Mouse (Mus musculus) B cell, adult 2 months (primary cell): ENCODE data around the gene Spata25.
A peak's percentile ranks its signal among the peaks of the same experiment; 100 is the strongest.

Experiments
- DNase-seq, 2 experiments: peaks; one replicate each; pipeline ENCODE4 v3.0.0; 2022

Gene Spata25

GRCm38 (mm10) chr2:164804533-164805331 is 23.6 kb downstream of the Spata25 start, which contains the start of the genes Acot8 and Zswim3:
TSS of gene Acot8 (minus strand) at chr2:164804882.
TSS of gene Zswim3 (plus strand) at chr2:164805098.
- DNase-seq, result peak; percentile 96 to 97

GRCm38 (mm10) chr2:164803921-164804313 is 24.4 kb downstream of the Spata25 start:
- DNase-seq, result no peak

DNA sequence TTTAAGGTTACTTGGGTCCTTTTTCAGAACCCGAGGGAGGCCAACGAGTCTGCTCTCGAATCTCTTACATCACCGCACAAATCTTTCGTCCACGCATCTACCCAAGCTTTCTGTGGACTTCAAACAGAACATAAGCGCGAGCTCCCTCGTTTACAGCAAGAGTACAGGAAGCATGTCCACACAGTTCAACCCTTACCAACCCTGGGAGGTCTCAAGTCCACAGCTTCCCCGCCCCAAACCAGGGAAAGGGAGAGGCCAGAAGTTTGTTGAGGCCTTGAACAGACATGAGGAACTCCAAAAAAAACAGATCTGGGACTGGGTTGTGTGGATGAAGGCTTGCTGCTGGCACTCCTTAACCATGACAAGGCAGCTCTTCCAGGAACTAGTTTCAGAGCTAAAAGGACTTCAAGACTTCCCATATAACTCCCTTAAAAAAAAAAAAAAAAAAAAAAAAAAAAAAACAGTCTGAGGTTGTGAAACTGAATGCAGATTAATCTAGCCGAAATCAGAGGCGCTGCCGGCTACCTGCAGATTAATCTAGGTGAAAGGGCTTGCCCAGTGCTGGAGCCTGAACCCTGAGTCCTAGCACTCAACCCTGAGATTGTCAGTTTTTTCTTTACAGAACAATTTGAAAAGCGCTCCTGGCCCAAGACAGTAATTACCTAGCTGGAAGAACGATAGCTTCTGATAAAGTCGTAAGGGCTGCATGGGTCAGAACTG is 25.0 kb downstream of the Spata25 start:
- DNase-seq, result no peak

- DNase-seq, result no peak
Measured at GRCm38 (mm10) chr2:164800252-164801004, 27.9 kb downstream of the Spata25 start.

GRCm38 (mm10) chr2:164798554-164798953 is 29.8 kb downstream of the Spata25 start:
- peak in 1 of 2 experiments; percentile 38 for DNase-seq

- no peak for DNase-seq
Measured at GRCm38 (mm10) chr2:164795868-164796267, 32.5 kb downstream of the Spata25 start.

GRCm38 (mm10) chr2:164794293-164794692 is 34.0 kb downstream of the Spata25 start:
- peak; percentile 79 to 82 for DNase-seq

DNA sequence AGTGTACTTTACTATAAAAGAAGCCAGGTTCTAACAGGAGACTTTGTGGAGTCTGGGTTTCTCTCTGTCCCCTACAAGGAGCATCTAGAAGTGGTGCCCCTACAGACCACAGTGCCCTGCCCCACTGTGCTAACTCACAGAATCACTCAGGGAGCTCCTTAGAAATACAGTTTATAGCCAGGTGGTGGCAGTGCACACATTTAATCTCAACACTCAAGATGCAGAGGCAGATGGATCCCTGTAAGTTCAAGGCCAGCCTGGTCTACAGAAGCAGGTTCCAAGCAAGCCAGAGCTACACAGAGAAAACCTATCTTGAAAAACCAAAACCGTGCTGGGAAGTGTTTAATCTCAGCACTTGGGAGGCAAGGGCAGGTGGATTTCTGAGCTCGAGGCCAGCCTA is 34.6 kb downstream of the Spata25 start:
- peak in 1 of 2 experiments; percentile 33 for DNase-seq

- DNase-seq, result peak; percentile 78 to 80
Measured at GRCm38 (mm10) chr2:164793236-164793635, 35.1 kb downstream of the Spata25 start.

DNA sequence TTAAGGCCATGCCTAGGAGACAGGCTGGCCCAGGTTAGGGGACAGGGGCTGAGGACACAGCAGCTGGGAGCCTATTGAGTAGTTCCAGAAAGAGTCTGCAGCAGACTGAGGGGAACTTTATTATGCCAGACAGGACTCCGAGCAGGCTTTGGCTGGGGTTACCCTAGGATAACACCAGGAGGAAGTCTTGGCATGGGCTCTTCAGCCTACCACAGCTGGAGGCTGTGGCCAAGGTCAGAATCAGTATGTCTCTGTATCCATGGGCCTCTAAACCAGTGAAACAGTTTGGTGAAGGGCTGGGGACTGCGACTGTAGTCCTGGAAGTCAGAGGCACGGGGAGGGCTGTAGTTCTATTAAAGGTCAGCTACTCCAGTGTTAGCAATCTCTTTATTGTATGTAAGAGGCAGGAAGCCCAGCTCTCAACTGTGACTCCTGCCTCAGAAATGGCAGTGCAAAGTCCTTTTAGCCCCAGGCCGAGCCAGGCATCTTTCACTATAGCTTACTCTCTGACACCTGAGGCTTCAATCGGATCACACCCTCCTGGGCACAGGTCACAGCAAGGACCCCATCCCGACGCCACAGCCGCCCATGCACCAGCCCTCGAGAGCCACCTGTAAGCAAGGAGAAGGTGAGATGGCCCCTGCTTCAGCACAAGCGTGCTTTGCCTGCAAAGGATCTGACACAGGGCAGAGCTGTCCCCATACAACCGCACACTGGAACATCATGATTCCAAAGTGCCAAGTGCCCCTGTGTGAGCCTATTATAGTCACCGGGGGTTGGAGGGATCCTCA is 35.7 kb downstream of the Spata25 start:
- no peak for DNase-seq

- no peak for DNase-seq
Measured at GRCm38 (mm10) chr2:164791841-164792261, 36.5 kb downstream of the Spata25 start.

GRCm38 (mm10) chr2:164790451-164790850 is 37.9 kb downstream of the Spata25 start:
- no peak for DNase-seq

DNA sequence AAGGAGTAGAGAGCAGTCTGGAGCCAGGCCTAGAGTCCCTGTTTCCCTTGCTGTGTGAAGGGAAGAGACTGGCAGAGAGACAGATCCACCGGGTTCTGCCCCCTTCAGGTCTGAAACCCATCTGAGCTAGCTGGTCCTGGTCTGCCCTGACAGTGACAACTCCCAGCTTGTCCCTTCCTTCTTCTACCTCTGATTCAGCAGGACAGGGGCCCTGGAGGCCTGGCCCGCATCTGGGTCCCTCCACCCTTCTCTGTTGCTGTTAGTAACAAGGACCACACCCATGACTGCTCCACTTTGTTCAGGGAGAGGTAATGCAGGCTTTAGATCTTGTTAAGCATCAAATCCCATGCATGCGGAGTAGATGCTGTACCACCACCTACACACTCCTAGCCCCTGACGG is 39.9 kb downstream of the Spata25 start:
- no peak for DNase-seq

- no peak for DNase-seq
Measured at GRCm38 (mm10) chr2:164787779-164788178, 40.6 kb downstream of the Spata25 start.

- no peak for DNase-seq
Measured at GRCm38 (mm10) chr2:164787032-164787431, 41.3 kb downstream of the Spata25 start.

DNA sequence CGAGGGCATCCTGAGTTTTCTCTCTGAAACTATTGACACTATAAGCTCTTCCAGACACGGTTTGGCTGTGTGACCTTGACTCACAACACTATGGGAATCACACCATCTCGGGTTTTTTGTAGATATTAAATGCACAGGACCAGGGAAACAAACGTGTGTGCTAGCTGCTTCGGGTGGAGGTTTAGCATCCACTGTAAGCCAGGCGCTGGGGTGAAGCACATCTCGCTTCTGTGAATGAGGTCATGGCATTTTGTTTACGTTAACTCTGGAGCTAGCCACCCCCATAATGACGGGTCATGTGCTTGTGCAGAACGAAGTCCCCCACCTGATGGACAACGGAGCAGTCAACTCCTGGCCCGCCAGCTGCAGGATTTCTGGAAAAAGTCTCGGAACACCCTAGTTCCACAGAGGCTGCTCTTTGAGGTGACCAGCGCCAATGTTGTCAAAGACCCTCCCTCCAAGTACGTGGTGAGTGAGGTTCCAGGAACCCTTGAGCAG is 41.9 kb downstream of the Spata25 start:
- peak in 1 of 2 experiments; percentile 19 for DNase-seq

- peak; percentile 64 to 73 for DNase-seq
Measured at GRCm38 (mm10) chr2:164785481-164786387, 42.6 kb downstream of the Spata25 start, which contains the start of gene Snx21. TSS of gene Snx21 (plus strand) at chr2:164785823.

DNA sequence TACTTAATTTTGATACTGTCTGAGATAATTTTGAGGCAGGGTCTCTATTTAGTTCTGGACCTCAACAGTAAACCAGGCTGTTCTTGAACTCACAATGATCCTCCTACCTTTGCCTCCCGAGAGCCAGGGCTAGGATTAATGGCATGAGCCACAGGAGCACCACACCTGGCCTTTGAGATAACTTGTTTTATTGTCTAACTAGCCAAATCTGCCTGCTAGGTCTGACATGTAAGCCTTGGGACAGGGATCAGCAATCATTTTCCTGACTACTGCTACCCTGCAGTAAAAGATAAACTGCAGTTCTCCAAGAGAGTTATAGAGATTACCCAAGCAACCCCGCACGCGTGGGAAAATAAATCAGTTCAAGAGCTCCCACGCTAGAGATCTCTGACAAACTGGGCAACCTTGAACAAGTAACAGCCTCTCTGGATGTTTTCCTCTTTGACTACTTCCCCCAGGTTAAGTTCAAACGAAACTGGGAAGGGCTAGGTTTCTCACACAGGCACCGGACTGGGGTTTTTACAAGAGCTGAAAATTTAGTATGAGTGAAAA is 43.4 kb downstream of the Spata25 start:
- DNase-seq, result no peak

DNA sequence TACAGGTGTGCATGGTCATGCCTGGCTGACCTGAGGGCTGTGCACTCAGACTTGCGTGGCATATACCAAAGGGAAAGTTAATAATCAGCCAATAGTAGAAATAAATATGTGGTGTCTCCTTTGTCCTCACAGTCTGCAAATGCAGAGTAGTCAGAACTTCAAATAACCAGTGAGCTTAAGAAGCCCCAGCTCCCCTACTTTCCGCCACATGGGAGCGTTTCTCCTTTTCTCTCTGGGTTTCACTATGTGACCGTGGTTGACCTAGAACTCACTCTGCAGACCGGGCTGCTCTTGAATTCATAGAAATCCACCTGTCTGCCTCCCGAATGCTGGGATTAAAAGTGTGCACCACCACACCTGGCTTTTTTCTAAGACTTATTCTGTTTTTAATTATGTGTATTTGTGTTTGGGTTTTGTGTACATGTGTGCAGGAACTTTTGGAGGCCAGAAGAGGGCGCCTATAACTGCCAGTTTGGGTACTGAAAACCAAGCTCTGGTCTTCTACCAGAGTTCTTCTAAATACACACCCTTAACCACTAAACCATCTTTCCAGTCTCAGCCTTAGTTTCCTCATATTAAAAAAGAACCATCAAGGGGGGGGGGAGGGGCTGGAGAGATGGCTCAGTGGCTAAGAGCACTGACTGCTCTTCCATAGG is 44.3 kb downstream of the Spata25 start:
- DNase-seq, result peak in 1 of 2 experiments; percentile 31

DNA sequence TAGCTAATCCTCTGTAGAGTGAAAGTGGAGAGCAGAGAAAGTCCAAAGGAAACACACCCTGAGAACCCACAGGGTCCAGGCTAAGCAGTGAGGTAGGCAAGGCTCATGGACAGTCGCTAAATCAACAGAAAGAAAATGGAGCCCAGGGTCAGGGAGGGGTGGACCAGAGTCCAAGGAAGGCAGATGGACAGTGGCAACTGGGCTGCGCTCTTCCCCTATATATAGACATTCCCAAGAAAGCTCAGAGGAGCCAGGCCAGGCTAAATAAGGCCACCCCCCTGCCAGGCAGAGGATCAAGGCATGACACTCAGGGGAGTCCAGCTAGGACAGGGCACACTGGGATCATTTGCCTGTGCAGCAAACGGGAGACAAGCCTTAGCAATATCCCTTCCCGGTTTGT is 46.5 kb downstream of the Spata25 start:
- no peak for DNase-seq
